Mouse (Mus musculus) midbrain, embryonic 10.5 days (tissue): ENCODE data around the gene Rab6a. TPM values are rescaled to one million over a fixed set of nuclear protein-coding genes. Genes with fewer than 3 reads are reported as not detected.

Experiments
- DNase-seq: peaks from one replicate; pipeline ENCODE4 v3.0.0-alpha.2; 2017; ENCODE audit warnings: low spot score
- H3K27ac ChIP-seq: fragments of 300-500 bp; sonication (generic); replicated peaks from 2 replicates; pipeline ENCODE4 v1.5.1; 2016; ENCODE audit warnings: mild to moderate bottlenecking
- H3K27me3 ChIP-seq: fragments of 300-500 bp; sonication (generic); 2 replicates; pipeline ENCODE4 v1.6.1; 2016; ENCODE audit warnings: low read depth, mild to moderate bottlenecking; ENCODE audit not compliant: poor library complexity, severe bottlenecking
- H3K36me3 ChIP-seq: fragments of 300-500 bp; sonication (generic); 2 replicates; pipeline ENCODE4 v1.6.1; 2016; ENCODE audit warnings: mild to moderate bottlenecking, moderate library complexity
- H3K4me1 ChIP-seq: fragments of 300-500 bp; sonication (generic); 2 replicates; pipeline ENCODE4 v1.6.1; 2016
- H3K4me3 ChIP-seq: fragments of 300-500 bp; sonication (generic); 2 replicates; pipeline ENCODE4 v1.5.1; 2016; ENCODE audit warnings: mild to moderate bottlenecking, moderate library complexity
- H3K9me3 ChIP-seq: fragments of 300-500 bp; sonication (generic); replicated peaks from 2 replicates; pipeline ENCODE4 v1.6.1; 2016; ENCODE audit warnings: mild to moderate bottlenecking
- WGBS: fragments of 180-500 bp; shearing (Covaris S2); methylation state at CpG from one replicate; pipeline ENCODE4 v1.1.7; 2016; 5-methylcytosine and 5-hydroxymethylcytosine counted together
- polyA plus RNA-seq: library from polyadenylated mRNA; unstranded; fragments of >200 nt; fragmentation: Nextera tagmentation; extraction: Ambion mirVana; gene quantifications from 2 replicates; pipeline ENCODE4 v1.2.1, GENCODE M21; 2016

Rab6a gene
- polyA plus RNA-seq, 1 experiment from 2014 or later, result 98.2 TPM

GRCm38 (mm10) chr7:100673452-100673851, 66.2 kb downstream of the Rab6a start:
- no peak for DNase-seq
- Histone ChIP-seq H3K4me1 (peaks cover 9% of the 10 kb centered on the region), H3K4me3 (no peak overlapping the region), H3K27me3 (no peaks in the 10 kb centered on the region), H3K27ac (no peak overlapping the region), H3K36me3 (no peaks in the 10 kb centered on the region), H3K9me3 (no peaks in the 10 kb centered on the region)
- 67% methylated on average over 7 of the region's 7 CpGs for WGBS

- no peak for DNase-seq
- Histone ChIP-seq H3K9me3 (no peaks in the 10 kb centered on the region), H3K4me1 (peaks cover 9% of the 10 kb centered on the region), H3K4me3 (no peak overlapping the region), H3K27ac (no peak overlapping the region), H3K27me3 (no peaks in the 10 kb centered on the region), H3K36me3 (no peaks in the 10 kb centered on the region)
- WGBS, result 85% methylated on average over 2 of the region's 2 CpGs
These were observed 67.7 kb downstream of the Rab6a start for GRCm38 (mm10) chr7:100674941-100675340.

DNA sequence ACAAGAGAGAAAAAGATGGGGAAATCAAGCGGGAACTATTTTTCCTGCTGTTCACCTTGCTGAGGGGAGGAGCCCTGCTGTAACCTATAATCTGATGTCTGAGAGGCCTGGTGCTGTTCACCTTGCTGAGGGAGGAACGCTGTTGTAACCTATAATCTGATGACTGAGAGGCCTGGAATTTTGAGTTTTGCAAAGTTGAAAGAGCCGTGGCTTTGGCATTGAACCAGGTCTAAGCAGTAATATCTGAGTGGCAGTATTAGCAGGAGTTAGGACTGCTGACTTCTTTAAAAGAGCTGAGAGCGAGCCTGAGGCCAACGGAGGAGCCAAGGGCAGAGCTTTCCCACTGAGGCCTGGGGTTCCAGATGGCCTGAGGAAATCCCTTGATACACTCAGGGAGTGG, 70.8 kb downstream of the Rab6a start:
- no peaks in the 10 kb centered on the region for H3K36me3 ChIP-seq
- WGBS, result 89% methylated on average over 5 of the region's 5 CpGs

DNA sequence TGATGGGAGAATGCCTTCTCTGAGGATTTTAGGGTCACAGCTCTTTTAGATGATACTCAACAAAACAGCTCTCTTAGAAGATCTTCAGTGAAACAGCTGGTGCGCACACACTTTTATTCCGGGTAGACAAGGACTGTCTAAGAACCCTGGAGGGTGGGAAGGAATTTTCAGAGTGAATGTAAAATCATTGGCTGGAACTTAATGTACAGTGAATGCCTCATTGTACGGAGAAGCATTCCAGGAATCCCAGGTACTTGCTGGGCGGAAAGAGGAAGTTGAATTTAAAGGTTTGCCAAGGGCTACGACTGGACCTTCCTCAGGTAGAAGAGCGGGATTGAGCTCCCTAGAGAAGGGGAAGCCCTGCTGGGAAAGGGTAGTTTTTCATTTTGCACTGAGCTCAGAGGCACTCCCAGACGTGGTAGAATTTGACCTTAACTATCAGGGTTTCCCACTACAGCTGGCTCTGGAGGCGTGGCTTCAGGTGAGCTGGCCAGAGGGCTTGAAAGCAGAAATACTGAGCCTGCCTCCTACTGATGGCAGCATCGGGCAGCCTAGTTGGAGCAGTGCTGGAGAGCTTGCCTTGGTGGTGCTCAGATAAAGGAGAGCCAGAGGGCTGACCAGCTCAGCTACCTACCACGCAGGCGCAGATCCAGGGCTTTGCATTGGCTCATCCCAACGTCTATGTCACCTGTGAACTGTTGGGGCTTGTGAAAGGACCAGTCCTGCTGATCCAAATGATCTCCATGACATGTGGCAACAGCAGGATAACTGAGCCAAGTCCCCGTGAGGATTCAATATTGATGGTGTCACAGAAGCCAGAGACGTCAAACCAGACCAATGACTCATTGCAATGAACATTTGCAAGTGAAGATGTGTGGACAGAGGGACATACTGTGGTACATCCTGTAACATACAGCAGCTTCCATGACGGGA, 72.0 kb downstream of the Rab6a start:
- no peaks in the 10 kb centered on the region for H3K27me3 ChIP-seq
- WGBS, result 71% methylated on average over 15 of the region's 15 CpGs
- H3K9me3 ChIP-seq, result no peaks in the 10 kb centered on the region
- H3K36me3 ChIP-seq, result no peaks in the 10 kb centered on the region
- DNase-seq, result no peak
- no peaks in the 10 kb centered on the region for H3K4me1 ChIP-seq
- H3K4me3 ChIP-seq, result no peak overlapping the region
- no peak overlapping the region for H3K27ac ChIP-seq

More for the DNA sequence above, 70.8 kb downstream of the Rab6a start:
- DNase-seq, result no peak
- H3K4me3 ChIP-seq, result no peak overlapping the region
- no peak overlapping the region for H3K27ac ChIP-seq
- no peaks in the 10 kb centered on the region for H3K27me3 ChIP-seq
- H3K9me3 ChIP-seq, result no peaks in the 10 kb centered on the region
- peaks cover 9% of the 10 kb centered on the region for H3K4me1 ChIP-seq

GRCm38 (mm10) chr7:100681132-100681531, 73.9 kb downstream of the Rab6a start:
- Histone ChIP-seq H3K27ac (no peak overlapping the region), H3K9me3 (no peaks in the 10 kb centered on the region), H3K4me3 (no peak overlapping the region), H3K36me3 (no peaks in the 10 kb centered on the region), H3K4me1 (no peaks in the 10 kb centered on the region), H3K27me3 (no peaks in the 10 kb centered on the region)
- WGBS, result 58% methylated on average over 5 of the region's 5 CpGs
- no peak for DNase-seq

DNA sequence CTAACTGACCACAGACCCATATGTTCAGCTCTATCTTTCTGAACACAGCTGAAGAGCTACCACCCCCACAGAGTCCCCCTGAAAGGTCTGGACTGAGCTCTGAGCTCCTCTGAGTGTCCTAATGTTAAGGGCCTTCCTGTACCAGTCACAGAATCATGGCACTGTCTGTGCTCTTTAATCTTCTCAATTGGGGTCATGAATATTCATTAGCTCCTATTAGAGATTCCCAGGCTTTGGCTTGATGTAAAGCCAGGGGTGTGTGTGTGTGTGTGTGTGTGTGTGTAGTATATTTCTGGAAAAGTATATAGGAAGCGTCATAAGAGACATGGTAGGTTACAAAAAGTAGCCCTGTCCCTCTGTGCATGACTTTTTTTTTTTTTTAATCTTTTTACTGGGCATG, 76.0 kb downstream of the Rab6a start:
- Histone ChIP-seq H3K4me1 (no peaks in the 10 kb centered on the region), H3K27me3 (no peaks in the 10 kb centered on the region), H3K9me3 (no peaks in the 10 kb centered on the region), H3K27ac (no peak overlapping the region), H3K36me3 (no peaks in the 10 kb centered on the region), H3K4me3 (no peak overlapping the region)
- DNase-seq, result no peak
- 94% methylated on average over 1 of the region's 1 CpGs for WGBS

GRCm38 (mm10) chr7:100684081-100684480, 76.9 kb downstream of the Rab6a start:
- Histone ChIP-seq H3K36me3 (no peaks in the 10 kb centered on the region), H3K9me3 (no peaks in the 10 kb centered on the region), H3K4me3 (no peak overlapping the region), H3K27me3 (no peaks in the 10 kb centered on the region), H3K27ac (no peak overlapping the region), H3K4me1 (no peaks in the 10 kb centered on the region)
- no peak for DNase-seq
- 78% methylated on average over 5 of the region's 5 CpGs for WGBS

DNA sequence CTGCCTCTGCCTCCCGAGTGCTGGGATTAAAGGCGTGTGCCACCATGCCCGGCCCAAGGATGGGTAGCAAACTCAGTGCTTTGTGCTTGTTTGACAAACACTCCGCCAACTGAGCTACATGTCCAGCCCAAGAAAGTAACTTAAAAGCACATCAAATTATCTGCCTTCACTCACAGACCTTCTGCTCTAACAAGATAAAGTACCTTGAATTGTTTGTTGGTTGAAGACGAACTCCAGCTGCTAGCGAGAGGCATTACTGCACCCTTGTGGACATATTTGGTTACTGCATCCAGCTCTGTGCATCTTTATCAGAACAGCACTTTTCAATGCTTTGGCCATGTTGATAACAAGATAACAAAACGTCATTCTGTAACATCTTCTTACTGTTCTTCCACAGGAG, 77.3 kb downstream of the Rab6a start:
- Histone ChIP-seq H3K4me1 (no peaks in the 10 kb centered on the region), H3K36me3 (no peaks in the 10 kb centered on the region), H3K27ac (no peak overlapping the region), H3K27me3 (no peaks in the 10 kb centered on the region), H3K9me3 (no peaks in the 10 kb centered on the region), H3K4me3 (no peak overlapping the region)
- 65% methylated on average over 7 of the region's 7 CpGs for WGBS
- peak; percentile 42 for DNase-seq

DNA sequence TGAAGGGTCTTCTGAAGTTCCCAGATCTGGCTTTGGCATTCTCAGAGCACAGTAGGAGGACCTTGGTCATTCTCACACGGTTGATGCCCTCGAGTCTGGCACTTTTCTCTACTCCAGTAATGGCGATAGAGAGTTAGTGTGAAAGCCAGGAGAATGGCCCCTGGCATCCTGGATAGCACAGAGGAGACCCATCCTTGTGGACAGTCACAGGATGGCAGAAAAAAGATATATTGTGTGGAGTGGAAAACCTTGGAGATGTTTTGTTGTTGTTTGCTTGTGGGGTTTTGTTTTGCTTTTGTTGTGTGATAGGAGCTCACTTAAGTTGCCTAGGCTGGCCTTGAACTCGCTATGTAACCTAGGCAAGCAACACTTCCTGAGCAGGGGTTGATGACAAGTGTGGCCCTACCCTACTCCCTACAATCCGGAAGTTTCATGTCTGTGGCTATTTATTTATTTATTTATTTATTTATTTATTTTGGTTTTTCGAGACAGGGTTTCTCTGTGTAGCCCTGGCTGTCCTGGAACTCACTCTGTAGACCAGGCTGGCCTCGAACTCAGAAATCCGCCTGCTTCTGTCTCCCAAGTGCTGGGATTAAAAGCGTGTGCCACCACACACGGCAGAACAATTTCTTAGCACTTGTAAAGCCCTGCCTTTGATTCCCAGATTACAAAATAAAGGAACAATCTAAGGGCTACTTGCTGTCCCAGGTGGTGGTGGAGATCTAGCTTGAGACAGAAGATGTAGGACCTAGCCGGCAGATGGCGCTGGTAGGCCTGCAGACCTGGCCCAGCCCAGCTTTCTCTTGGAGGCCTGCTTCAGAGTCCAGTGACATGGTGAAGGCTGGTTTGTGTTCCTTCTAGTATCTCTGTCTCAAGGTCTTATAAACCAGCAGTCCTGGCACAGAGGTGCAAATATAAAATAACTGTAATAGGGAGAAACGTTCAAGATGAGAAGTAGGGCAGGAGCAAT, 78.1 kb downstream of the Rab6a start:
- no peaks in the 10 kb centered on the region for H3K4me1 ChIP-seq
- 43% methylated on average over 13 of the region's 13 CpGs for WGBS
- H3K27ac ChIP-seq, result no peak overlapping the region
- no peaks in the 10 kb centered on the region for H3K9me3 ChIP-seq
- H3K36me3 ChIP-seq, result no peaks in the 10 kb centered on the region
- no peaks in the 10 kb centered on the region for H3K27me3 ChIP-seq
- no peak overlapping the region for H3K4me3 ChIP-seq
- DNase-seq, result peak; percentile 76

- no peaks in the 10 kb centered on the region for H3K9me3 ChIP-seq
- no peaks in the 10 kb centered on the region for H3K27me3 ChIP-seq
- DNase-seq, result no peak
- H3K4me3 ChIP-seq, result no peak overlapping the region
- WGBS, result 91% methylated on average over 7 of the region's 7 CpGs
- H3K4me1 ChIP-seq, result no peaks in the 10 kb centered on the region
- H3K36me3 ChIP-seq, result no peaks in the 10 kb centered on the region
- no peak overlapping the region for H3K27ac ChIP-seq
These were observed 81.3 kb downstream of the Rab6a start for GRCm38 (mm10) chr7:100688471-100688870.
